Mouse (Mus musculus): ENCODE data around the gene Gm21974.
"Not testable (repeated sequence)": the region's sequence is repeated elsewhere in the genome, so short reads cannot be mapped to it uniquely, and the experiment has no call there.

The Gm21974 gene

GRCm38 (mm10) chr7:127875627-127876001, 19.6 kb downstream of the Gm21974 start:
- DNase-seq = peak; percentile 90 to 92

GRCm38 (mm10) chr7:127874812-127875626, 20.2 kb downstream of the Gm21974 start:
- no peak for DNase-seq

- DNase-seq = no peak
These were observed 25.0 kb downstream of the Gm21974 start for GRCm38 (mm10) chr7:127870136-127870821.

- no peak for DNase-seq
These were observed 26.0 kb downstream of the Gm21974 start for GRCm38 (mm10) chr7:127869149-127869810.

- DNase-seq = no peak
These were observed 27.6 kb downstream of the Gm21974 start for GRCm38 (mm10) chr7:127867641-127868040.

- no peak for DNase-seq
These were observed 28.8 kb downstream of the Gm21974 start for GRCm38 (mm10) chr7:127866434-127866833.

GRCm38 (mm10) chr7:127858258-127858657, 37.0 kb downstream of the Gm21974 start:
- no peak for DNase-seq

GRCm38 (mm10) chr7:127850906-127851305, 44.3 kb downstream of the Gm21974 start:
- DNase-seq = peak in 1 of 2 experiments; percentile 24

- DNase-seq = peak in 1 of 2 experiments; percentile 10
These were observed 45.0 kb downstream of the Gm21974 start for GRCm38 (mm10) chr7:127849973-127850875.

- DNase-seq = peak; percentile 86 to 88
These were observed 53.1 kb downstream of the Gm21974 start for GRCm38 (mm10) chr7:127842001-127842718.

- peak; percentile 93 to 94 for DNase-seq
These were observed 53.8 kb downstream of the Gm21974 start for GRCm38 (mm10) chr7:127841340-127842000.

GRCm38 (mm10) chr7:127840886-127841285, 54.4 kb downstream of the Gm21974 start:
- DNase-seq = peak; percentile 33 to 36

- not testable (repeated sequence) for DNase-seq
These were observed 55.2 kb downstream of the Gm21974 start for GRCm38 (mm10) chr7:127840031-127840430.

GRCm38 (mm10) chr7:127837878-127838277, 57.4 kb downstream of the Gm21974 start:
- DNase-seq = not testable (repeated sequence)

- DNase-seq = no peak
These were observed 57.8 kb downstream of the Gm21974 start for GRCm38 (mm10) chr7:127837473-127837872.
